Mouse (Mus musculus) kidney, adult 2 months (tissue): ENCODE measurements around the gene Adprh.

ENCODE experiments used
- CTCF ChIP-seq: fragments of 200-500 bp; conservative IDR thresholded peaks from 2 replicates; pipeline ENCODE4 v1.5.1; 2011; ENCODE audit warnings: low read depth, mild to moderate bottlenecking, control low read depth, low read length, moderate library complexity, mixed read lengths; ENCODE audit not compliant: insufficient read depth, insufficient read length
- POLR2A ChIP-seq: fragments of 200-500 bp; IDR thresholded peaks from one replicate; pipeline ENCODE4 v1.6.1; 2011; ENCODE audit warnings: low read depth, low read length, control low read depth

GRCm38 (mm10) chr16:38476312-38477240 lies 24.1 kb upstream of the Adprh start:
- TF ChIP-seq CTCF (no peak), POLR2A (no peak)
